Mouse (Mus musculus) heart, adult 9 months (tissue): Measurements from ENCODE around the gene Ubac2.

Experiments
- DNase-seq, 2 experiments: peaks; one replicate each; pipeline ENCODE4 v3.0.0; 2022; ENCODE audit warnings: low spot score in 2 of 2

Ubac2 gene

GRCm38 (mm10) chr14:121894511-121895135, 16.2 kb downstream of the Ubac2 start:
- DNase-seq = no peak

- no peak for DNase-seq
Observed at GRCm38 (mm10) chr14:121895316-121895715, 16.9 kb downstream of the Ubac2 start.

- no peak for DNase-seq
Observed at GRCm38 (mm10) chr14:121896126-121897090, 18.0 kb downstream of the Ubac2 start.

- no peak for DNase-seq
Observed at GRCm38 (mm10) chr14:121897773-121898172, 19.4 kb downstream of the Ubac2 start.

- no peak for DNase-seq
Observed at GRCm38 (mm10) chr14:121898509-121898908, 20.1 kb downstream of the Ubac2 start.

- DNase-seq = no peak
Observed at GRCm38 (mm10) chr14:121899071-121899470, 20.7 kb downstream of the Ubac2 start.

GRCm38 (mm10) chr14:121901511-121901910, 23.1 kb downstream of the Ubac2 start:
- no peak for DNase-seq

- no peak for DNase-seq
Observed at GRCm38 (mm10) chr14:121903381-121903876, 25.0 kb downstream of the Ubac2 start.

- no peak for DNase-seq
Observed at GRCm38 (mm10) chr14:121904754-121905153, 26.3 kb downstream of the Ubac2 start.

- DNase-seq = no peak
Observed at GRCm38 (mm10) chr14:121906341-121906991, 28.0 kb downstream of the Ubac2 start.

- no peak for DNase-seq
Observed at GRCm38 (mm10) chr14:121906992-121907681, 28.7 kb downstream of the Ubac2 start.

- no peak for DNase-seq
Observed at GRCm38 (mm10) chr14:121909868-121910267, 31.4 kb downstream of the Ubac2 start.

GRCm38 (mm10) chr14:121912501-121912900, 34.1 kb downstream of the Ubac2 start:
- no peak for DNase-seq

GRCm38 (mm10) chr14:121915143-121915542, 36.7 kb downstream of the Ubac2 start:
- no peak for DNase-seq

- DNase-seq = no peak
Observed at GRCm38 (mm10) chr14:121915621-121916020, 37.2 kb downstream of the Ubac2 start, which contains the start of gene Gpr18. Gene Gpr18 (minus strand): TSS chr14:121915781.

- no peak for DNase-seq
Observed at GRCm38 (mm10) chr14:121916311-121917094, 38.1 kb downstream of the Ubac2 start.

GRCm38 (mm10) chr14:121918266-121918665, 39.8 kb downstream of the Ubac2 start:
- no peak for DNase-seq

- DNase-seq = no peak
Observed at GRCm38 (mm10) chr14:121919752-121920151, 41.3 kb downstream of the Ubac2 start.

- no peak for DNase-seq
Observed at GRCm38 (mm10) chr14:121920511-121921124, 42.2 kb downstream of the Ubac2 start.

- no peak for DNase-seq
Observed at GRCm38 (mm10) chr14:121922016-121922415, 43.6 kb downstream of the Ubac2 start.
